Mouse (Mus musculus): ENCODE measurements around the gene Cep128. TPM values are rescaled to one million over a fixed set of nuclear protein-coding genes. Genes with fewer than 3 reads are reported as not detected.

The Cep128 gene
- polyA plus RNA-seq, 1 experiment from 2014 or later, result 9.0 TPM

DNA sequence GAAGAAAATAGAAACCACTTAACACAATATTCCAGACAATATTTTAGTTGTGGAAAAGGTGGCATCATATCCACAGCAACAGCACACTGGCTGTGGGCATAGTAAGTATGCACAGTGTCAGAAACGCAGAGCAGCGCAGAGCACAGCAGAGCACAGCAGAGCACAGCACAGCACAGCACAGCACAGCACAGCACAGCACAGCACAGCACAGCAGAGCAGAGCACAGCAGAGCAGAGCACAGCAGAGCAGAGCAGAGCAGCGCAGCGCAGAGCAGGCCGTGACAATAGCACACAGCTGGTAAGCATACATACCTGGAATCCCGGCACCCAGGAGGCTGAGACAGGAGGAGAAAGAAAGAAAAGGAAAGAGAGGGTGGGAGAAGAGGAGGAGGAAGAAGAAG, 129.4 kb downstream of the Cep128 start:
- Histone ChIP-seq H3K9me3 (no peaks in the 10 kb centered on the region), H3K9ac (no peak overlapping the region), H3K4me3 (replicated peaks) (no peak overlapping the region), H3K4me1 (replicated peaks) (no peaks in the 10 kb centered on the region), H3K4me2 (replicated peaks) (no peak overlapping the region), H3K36me3 (no peaks in the 10 kb centered on the region), H3K27me3 (replicated peaks) (no peaks in the 10 kb centered on the region), H3K27ac (no peak overlapping the region)
- 92% methylated on average over 6 of the region's 6 CpGs for WGBS
- ATAC-seq, result no peak

DNA sequence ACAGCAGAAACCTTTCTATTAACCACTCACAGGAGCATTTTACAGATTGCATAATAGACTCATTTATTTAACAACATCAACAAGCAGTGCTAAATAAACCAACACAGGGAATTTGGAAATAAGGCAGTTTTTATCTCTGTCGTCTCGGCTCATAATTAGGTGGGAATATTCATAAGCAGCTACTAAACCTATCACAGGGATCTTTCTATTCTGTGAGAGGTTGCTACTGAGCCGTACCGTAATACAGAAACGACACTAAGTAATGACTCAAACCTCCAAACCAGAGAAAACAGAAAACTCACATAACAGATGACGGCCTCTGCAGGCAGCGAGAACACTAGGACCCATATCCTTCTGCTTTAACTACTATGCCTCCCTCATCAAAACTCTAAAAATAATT, 163.6 kb downstream of the Cep128 start:
- H3K9me3 ChIP-seq, result no peaks in the 10 kb centered on the region
- H3K27ac ChIP-seq, result no peak overlapping the region
- no peak overlapping the region for H3K4me2 ChIP-seq (replicated peaks)
- no peaks in the 10 kb centered on the region for H3K27me3 ChIP-seq (replicated peaks)
- no peak overlapping the region for H3K4me3 ChIP-seq (replicated peaks)
- WGBS, result 93% methylated on average over 7 of the region's 7 CpGs
- no peaks in the 10 kb centered on the region for H3K36me3 ChIP-seq
- ATAC-seq, result no peak
- no peak overlapping the region for H3K9ac ChIP-seq
- no peaks in the 10 kb centered on the region for H3K4me1 ChIP-seq (replicated peaks)

DNA sequence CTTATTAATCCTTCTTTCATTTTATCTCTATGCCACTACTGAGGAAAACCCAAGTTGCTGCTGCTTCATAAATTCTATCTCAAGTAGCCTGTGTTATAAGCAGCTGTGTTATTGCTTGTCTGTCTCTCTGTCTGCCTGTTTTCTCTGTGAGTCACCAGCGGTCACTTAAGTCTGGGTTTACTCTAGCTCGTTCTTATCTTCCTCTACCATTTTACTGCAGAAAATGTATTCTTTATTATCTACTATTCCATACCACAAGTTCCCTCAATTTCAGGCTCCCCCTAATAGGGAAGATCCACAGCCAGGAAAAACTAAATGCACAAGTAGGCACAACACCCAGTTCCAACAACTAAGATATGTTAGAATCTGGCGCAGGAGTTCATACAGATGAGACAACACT, 178.7 kb downstream of the Cep128 start:
- Histone ChIP-seq H3K9ac (no peak overlapping the region), H3K36me3 (no peaks in the 10 kb centered on the region), H3K9me3 (no peaks in the 10 kb centered on the region), H3K4me2 (replicated peaks) (no peak overlapping the region), H3K27ac (no peak overlapping the region), H3K27me3 (replicated peaks) (no peaks in the 10 kb centered on the region), H3K4me3 (replicated peaks) (no peak overlapping the region), H3K4me1 (replicated peaks) (no peaks in the 10 kb centered on the region)
- WGBS, result 59% methylated on average over 3 of the region's 3 CpGs
- 0 out of 2 replicates have a peak, but pooled peaks have one; percentile 36 for ATAC-seq

DNA sequence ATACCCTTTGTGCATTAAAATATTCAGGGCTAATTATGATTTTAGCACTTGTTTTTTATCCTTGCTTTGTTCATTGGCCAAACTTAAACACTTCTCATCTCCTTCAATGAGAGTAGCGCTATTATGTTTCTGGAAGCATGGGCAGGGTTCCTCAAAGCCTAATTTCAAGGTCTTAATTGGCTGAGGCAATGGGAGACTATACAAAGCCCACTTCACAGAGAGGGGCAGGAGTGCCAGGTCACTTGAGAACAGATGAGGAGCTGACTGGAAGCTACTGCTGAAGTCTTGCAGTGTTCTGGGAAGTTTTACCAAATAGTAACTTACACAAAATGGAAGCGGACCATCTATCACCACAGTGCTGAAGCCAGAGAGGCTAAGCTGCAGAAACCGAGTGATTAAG, 179.9 kb downstream of the Cep128 start:
- Histone ChIP-seq H3K27me3 (replicated peaks) (no peaks in the 10 kb centered on the region), H3K4me2 (replicated peaks) (no peak overlapping the region), H3K9me3 (no peaks in the 10 kb centered on the region), H3K27ac (no peak overlapping the region), H3K4me3 (replicated peaks) (no peak overlapping the region), H3K4me1 (replicated peaks) (no peaks in the 10 kb centered on the region), H3K9ac (no peak overlapping the region), H3K36me3 (no peaks in the 10 kb centered on the region)
- no peak for ATAC-seq
- 77% methylated on average over 3 of the region's 3 CpGs for WGBS

DNA sequence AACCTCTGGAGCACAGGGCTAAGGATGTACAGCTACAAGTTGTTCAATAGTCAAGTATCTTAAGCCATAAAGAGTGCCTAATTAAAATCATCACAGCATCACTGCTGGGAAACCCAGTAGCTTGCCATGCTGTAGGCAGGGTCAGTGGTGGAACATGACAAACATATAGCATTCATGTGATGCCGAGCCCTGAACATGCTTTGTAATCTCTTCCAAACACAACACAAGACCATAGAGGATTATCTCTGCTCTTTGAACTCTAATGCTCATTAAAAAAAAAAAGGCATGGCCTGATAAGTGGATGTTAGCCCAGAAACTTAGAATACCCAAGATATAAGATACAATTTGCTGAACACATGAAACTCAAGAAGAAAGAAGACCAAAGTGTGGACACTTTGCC, 181.7 kb downstream of the Cep128 start:
- Histone ChIP-seq H3K27ac (no peak overlapping the region), H3K4me3 (replicated peaks) (no peak overlapping the region), H3K4me2 (replicated peaks) (no peak overlapping the region), H3K36me3 (no peaks in the 10 kb centered on the region), H3K27me3 (replicated peaks) (no peaks in the 10 kb centered on the region), H3K9ac (no peak overlapping the region), H3K9me3 (no peaks in the 10 kb centered on the region), H3K4me1 (replicated peaks) (no peaks in the 10 kb centered on the region)
- 83% methylated on average over 1 of the region's 1 CpGs for WGBS
- ATAC-seq, result no peak

DNA sequence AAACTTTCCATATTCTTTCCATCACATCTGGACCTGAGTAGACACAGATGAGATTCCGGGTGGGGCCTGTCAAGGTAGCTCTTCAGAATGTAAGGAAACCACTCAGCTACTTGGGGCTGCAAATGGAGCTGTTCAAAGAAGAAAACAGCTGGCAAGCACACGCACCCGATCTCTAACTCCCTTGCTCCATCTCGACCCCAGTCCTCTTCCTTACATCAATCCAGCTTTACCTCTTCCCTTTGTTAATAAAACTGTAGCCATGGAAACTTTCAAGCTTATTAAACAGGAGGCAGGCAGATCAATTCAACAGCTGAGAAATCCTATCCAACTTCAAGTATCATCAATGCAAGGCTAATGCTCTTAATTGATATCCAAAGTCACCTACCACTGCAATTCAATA, 195.1 kb downstream of the Cep128 start:
- H3K4me1 ChIP-seq (replicated peaks), result no peaks in the 10 kb centered on the region
- no peak overlapping the region for H3K27ac ChIP-seq
- no peaks in the 10 kb centered on the region for H3K36me3 ChIP-seq
- H3K27me3 ChIP-seq (replicated peaks), result no peaks in the 10 kb centered on the region
- H3K4me3 ChIP-seq (replicated peaks), result no peak overlapping the region
- no peak overlapping the region for H3K9ac ChIP-seq
- WGBS, result 54% methylated on average over 4 of the region's 4 CpGs
- no peak for ATAC-seq
- H3K9me3 ChIP-seq, result no peaks in the 10 kb centered on the region
- no peak overlapping the region for H3K4me2 ChIP-seq (replicated peaks)

DNA sequence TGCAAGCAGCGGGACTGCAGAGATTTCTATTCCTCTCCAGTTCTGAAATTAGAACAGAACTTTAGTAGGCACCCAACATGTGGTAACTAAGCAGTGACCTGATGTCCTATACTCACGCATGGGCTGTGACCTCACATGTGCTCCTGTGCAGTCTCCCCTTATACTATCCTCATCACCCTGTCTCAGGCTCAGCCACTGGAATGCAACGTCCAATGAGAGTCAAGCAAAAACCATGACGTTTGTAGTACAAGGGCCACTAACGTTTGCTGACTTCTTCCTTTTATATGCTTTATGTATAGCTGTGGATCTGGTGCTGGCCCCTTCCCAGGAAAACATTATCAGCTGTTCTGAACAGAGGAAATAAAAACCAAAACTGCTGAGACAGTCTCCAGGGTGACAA, 198.6 kb downstream of the Cep128 start:
- Histone ChIP-seq H3K27ac (no peak overlapping the region), H3K4me1 (replicated peaks) (no peaks in the 10 kb centered on the region), H3K9me3 (no peaks in the 10 kb centered on the region), H3K27me3 (replicated peaks) (no peaks in the 10 kb centered on the region), H3K9ac (no peak overlapping the region), H3K4me2 (replicated peaks) (no peak overlapping the region), H3K4me3 (replicated peaks) (no peak overlapping the region), H3K36me3 (no peaks in the 10 kb centered on the region)
- 63% methylated on average over 5 of the region's 5 CpGs for WGBS
- peak; percentile 41; the same call in 1 of the 2 replicates for ATAC-seq

DNA sequence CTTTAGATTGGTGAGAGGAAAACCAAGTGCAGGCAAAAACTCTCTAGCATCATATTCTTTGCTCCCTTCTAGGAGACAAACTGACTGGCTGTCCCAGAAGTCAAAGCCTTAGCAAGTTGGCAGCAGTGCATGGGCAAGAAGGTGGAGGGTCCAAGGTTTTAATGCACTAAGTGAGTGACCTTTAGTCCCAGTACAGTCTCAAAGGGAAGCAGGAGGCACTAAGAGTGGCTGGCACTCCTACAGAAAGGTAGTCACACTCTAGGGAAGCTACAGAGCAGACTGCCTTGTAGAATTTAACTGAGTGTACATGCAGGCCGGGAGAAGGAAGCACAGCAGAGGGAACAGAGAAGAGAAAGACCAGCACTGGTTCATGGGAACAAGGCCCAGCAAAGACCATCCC, 199.6 kb downstream of the Cep128 start:
- Histone ChIP-seq H3K9ac (no peak overlapping the region), H3K4me1 (replicated peaks) (no peaks in the 10 kb centered on the region), H3K36me3 (no peaks in the 10 kb centered on the region), H3K27ac (no peak overlapping the region), H3K27me3 (replicated peaks) (no peaks in the 10 kb centered on the region), H3K4me3 (replicated peaks) (no peak overlapping the region), H3K4me2 (replicated peaks) (no peak overlapping the region), H3K9me3 (no peaks in the 10 kb centered on the region)
- 80% methylated on average over 1 of the region's 1 CpGs for WGBS
- no peak for ATAC-seq

DNA sequence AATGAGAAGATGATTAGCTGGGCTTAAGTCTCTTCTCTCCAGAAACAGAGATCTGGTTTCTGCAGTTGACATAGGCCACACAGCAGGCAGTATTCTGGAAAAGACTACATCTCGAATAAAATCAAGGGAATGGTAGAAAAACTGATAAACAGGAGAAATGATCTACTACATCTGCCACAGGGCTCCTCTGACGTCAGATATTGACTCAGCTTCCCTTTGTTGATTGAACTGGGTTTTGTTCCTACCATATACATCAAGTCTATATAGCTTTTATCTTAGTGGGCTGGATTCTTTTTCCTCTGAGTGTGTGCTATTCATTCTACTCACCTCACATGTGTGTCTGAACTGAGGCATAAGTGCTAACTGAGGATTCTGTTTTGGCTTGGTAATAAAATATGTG, 200.3 kb downstream of the Cep128 start:
- H3K27me3 ChIP-seq (replicated peaks), result no peaks in the 10 kb centered on the region
- WGBS, result 58% methylated on average over 2 of the region's 2 CpGs
- H3K4me1 ChIP-seq (replicated peaks), result no peaks in the 10 kb centered on the region
- no peaks in the 10 kb centered on the region for H3K9me3 ChIP-seq
- H3K4me2 ChIP-seq (replicated peaks), result no peak overlapping the region
- H3K27ac ChIP-seq, result no peak overlapping the region
- H3K9ac ChIP-seq, result no peak overlapping the region
- H3K4me3 ChIP-seq (replicated peaks), result no peak overlapping the region
- ATAC-seq, result no peak
- H3K36me3 ChIP-seq, result no peaks in the 10 kb centered on the region

DNA sequence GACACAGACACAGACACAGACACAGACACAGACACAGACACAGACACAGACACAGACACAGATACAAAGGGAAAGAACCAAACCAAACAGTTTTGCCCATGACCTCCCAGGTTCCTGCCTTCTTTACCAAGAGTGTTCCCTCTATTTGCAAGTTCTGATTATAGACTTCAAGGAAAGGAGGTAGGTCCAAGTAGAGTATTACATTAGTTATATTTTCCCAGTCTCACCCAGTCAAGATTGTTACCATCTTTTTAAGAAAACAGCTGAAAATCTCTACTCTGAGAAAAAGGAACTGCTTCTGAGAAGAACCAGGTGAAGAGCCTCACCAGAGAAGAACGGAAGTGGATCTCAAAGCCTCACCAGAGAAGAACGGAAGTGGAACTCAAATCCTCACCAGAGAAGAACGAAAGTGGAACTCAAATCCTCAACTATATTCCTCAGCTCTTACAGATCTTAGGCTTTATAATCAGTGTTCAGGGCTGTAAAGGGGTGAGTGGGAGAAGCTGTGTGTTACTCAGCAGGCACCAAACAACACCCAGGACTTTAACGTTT, 200.8 kb downstream of the Cep128 start:
- H3K27ac ChIP-seq, result no peak overlapping the region
- H3K4me1 ChIP-seq (replicated peaks), result no peaks in the 10 kb centered on the region
- H3K36me3 ChIP-seq, result no peaks in the 10 kb centered on the region
- no peaks in the 10 kb centered on the region for H3K27me3 ChIP-seq (replicated peaks)
- ATAC-seq, result no peak
- no peak overlapping the region for H3K9ac ChIP-seq
- no peak overlapping the region for H3K4me2 ChIP-seq (replicated peaks)
- H3K4me3 ChIP-seq (replicated peaks), result no peak overlapping the region
- WGBS, result 81% methylated on average over 4 of the region's 4 CpGs
- no peaks in the 10 kb centered on the region for H3K9me3 ChIP-seq

DNA sequence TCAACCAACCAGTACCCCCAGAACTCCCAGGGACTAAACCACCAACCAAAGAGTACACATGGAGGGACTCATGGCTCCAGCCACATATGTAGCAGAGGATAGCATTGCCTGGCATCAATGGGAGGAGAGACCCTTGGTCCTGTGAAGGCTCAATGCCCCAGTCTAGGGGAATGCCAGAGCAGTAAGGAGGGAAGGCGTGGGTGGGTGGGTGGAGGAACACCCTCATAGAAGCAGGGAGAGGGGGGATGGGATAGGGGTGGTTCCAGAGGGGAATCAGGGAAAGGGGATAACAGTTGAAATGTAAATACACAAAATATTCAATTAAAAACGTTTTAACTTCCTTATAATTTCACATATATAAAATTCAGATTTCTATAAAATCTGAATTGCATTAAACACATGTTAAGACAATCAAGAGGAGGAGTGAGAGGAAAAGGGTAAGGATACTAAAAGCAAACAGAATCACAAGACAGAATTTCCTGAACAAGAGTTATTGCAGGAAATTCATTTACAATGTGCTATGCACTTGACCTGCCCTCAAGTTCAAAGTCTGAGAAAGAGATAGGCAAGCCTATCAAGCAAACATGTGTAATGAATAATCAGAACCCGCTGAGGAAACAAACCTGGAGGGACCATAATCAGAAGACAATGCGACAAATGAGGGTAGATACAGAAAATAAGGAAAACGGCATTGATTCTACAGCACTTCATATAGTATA, 207.2 kb downstream of the Cep128 start:
- peak; percentile 94 for ATAC-seq

DNA sequence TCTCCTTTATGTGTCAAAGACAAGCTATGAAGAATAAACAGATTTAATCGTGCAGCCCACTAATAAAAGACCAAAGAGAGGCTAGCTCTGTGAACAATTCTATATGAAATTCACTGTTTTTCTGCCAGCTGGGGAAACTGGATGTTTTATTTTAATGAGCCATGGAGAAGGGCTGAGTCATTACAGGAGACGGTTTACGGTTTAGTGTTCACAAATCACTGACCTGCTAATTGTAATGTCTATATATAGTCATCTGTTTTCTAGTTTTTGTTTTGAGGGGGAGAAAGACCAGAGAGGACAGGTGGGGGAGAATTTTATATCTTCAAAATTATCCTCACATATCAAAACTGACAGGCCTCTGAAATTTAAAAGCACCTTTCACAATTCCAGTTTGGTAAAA, 212.6 kb downstream of the Cep128 start:
- Histone ChIP-seq H3K9ac (no peak overlapping the region), H3K4me2 (replicated peaks) (no peak overlapping the region), H3K4me1 (replicated peaks) (no peaks in the 10 kb centered on the region), H3K36me3 (no peaks in the 10 kb centered on the region), H3K27me3 (replicated peaks) (no peaks in the 10 kb centered on the region), H3K9me3 (no peaks in the 10 kb centered on the region), H3K27ac (no peak overlapping the region), H3K4me3 (replicated peaks) (no peak overlapping the region)
- ATAC-seq, result no peak
- WGBS, result 78% methylated on average over 3 of the region's 3 CpGs

More for the DNA sequence above, 207.2 kb downstream of the Cep128 start:
- Histone ChIP-seq H3K4me2 (replicated peaks) (no peak overlapping the region), H3K27me3 (replicated peaks) (no peaks in the 10 kb centered on the region), H3K36me3 (no peaks in the 10 kb centered on the region), H3K9ac (no peak overlapping the region), H3K9me3 (no peaks in the 10 kb centered on the region), H3K4me3 (replicated peaks) (no peak overlapping the region), H3K27ac (no peak overlapping the region), H3K4me1 (replicated peaks) (no peaks in the 10 kb centered on the region)
- WGBS, result 51% methylated on average over 5 of the region's 5 CpGs

DNA sequence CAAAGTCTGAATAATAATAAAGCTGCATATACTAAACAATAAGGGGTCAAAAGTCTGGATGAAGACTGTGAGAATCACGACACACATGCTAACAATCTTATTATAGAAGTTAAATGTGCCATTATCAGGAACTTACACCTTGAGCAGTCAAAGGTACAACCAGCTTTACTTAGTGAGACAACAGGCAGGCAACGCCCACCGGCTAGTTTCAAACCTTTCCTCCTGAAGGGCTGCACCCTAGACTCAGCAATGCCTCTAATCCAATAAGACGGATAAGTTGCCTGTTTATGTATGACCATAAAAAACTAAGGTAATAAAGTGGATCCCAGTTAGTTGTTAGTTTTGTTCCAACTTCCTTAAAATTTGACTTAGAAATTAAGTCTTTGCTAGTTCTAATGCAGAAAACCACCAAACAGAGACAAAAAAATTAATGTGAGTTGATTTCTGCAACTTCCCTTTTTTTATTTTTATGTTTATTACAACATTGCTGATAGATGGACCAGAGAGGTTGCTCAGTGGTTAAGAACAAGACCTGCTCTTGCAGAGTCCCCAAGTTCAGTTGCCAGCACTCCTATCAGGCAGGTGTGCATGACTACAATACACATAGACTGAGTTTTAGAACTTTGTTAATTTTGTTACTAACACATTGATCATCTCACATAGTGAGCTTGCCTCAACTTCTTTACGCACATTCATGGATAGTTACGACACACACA, 223.0 kb downstream of the Cep128 start:
- no peak overlapping the region for H3K4me3 ChIP-seq (replicated peaks)
- H3K27ac ChIP-seq, result no peak overlapping the region
- no peaks in the 10 kb centered on the region for H3K36me3 ChIP-seq
- WGBS, result 78% methylated on average over 6 of the region's 6 CpGs
- no peak overlapping the region for H3K4me2 ChIP-seq (replicated peaks)
- no peaks in the 10 kb centered on the region for H3K9me3 ChIP-seq
- no peaks in the 10 kb centered on the region for H3K27me3 ChIP-seq (replicated peaks)
- H3K9ac ChIP-seq, result no peak overlapping the region
- ATAC-seq, result peak; percentile 78
- no peaks in the 10 kb centered on the region for H3K4me1 ChIP-seq (replicated peaks)

All from intestine, embryonic 15.5 days (tissue).